Mouse (Mus musculus): ENCODE data around the gene Ccp110.

GRCm38 (mm10) chr7:118704001-118704850, 8.1 kb upstream of the Ccp110 start:
- TF ChIP-seq CTCF (IDR thresholded peaks at IDR 0.05; ENCODE audit: borderline replicate concordance, insufficient read depth, low read depth, low read length), result no peak
- TF ChIP-seq POLR2A (IDR thresholded peaks at IDR 0.05; ENCODE audit: borderline replicate concordance, insufficient read depth, low read length), result no peak

All from cerebellum, adult 2 months (tissue).